Mouse (Mus musculus): ENCODE data around the gene Doc2g.
"Not testable (repeated sequence)": the region's sequence is repeated elsewhere in the genome, so short reads cannot be mapped to it uniquely, and the experiment has no call there.

Doc2g gene

DNA sequence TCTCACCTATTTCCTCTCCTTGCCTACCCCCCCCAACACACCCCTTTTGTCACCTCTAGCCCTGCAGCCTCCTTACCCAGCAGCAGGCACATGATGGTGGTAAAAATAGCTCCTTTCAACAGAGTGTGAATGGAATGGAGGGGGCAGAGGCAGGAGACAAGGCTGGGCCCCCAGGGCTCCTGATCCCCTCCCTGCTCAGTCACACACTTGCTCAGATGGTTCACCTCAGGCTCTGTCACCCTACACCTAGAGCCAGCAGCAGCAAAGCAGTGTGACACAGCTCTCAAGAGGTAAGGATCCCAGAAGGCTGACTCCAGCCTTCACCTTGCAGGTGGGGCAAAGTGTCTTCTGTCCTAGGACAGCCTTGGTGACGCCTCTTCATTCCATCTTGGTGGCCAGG, at the start of gene Doc2g:
Doc2g (plus strand) TSS at position 202 of the 400 bp plus-strand sequence.
- no peak for DNase-seq (ENCODE audit: low spot score in 2 of 2)

DNA sequence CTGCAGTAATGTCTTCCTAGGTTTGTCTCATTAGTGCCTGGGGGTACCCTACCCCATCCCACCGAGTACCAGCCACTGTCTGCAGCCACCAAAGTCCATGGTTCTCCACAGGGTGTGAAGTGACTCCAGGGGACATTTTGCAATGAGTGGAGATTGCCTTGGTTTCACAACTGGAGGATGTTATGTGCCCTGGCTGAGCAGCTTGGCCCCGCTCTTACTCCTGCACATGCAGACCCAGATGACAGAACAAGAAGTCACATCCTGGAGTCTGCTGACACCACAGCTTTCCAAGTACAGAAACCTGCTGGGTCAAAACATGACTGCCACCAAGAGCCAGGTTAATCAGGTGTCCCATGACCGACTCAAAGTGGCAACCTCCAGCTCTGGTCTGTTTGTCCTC, 48.1 kb upstream of the Doc2g start:
- DNase-seq (ENCODE audit: low spot score in 2 of 2) = no peak

DNA sequence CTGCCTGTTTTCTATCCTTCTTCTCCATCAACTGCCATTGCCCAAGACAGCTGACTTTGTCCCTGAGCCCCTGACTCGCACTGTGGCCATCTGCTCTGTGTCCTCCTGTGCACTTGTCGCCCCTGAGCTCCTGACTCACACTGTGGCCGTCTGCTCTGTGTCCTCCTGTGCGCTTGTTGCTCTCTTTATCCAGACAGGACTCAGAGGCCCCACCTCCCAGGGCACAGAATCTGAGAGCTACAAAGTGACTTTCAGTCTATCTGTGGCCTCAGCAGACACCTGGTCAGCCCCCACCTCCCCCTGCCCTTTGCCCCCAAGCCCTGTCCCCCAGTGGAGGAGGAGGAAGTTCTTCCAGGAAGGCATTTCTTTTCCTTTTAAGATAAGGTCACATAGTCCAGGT, 47.3 kb upstream of the Doc2g start:
- no peak for DNase-seq (ENCODE audit: low spot score in 2 of 2)

DNA sequence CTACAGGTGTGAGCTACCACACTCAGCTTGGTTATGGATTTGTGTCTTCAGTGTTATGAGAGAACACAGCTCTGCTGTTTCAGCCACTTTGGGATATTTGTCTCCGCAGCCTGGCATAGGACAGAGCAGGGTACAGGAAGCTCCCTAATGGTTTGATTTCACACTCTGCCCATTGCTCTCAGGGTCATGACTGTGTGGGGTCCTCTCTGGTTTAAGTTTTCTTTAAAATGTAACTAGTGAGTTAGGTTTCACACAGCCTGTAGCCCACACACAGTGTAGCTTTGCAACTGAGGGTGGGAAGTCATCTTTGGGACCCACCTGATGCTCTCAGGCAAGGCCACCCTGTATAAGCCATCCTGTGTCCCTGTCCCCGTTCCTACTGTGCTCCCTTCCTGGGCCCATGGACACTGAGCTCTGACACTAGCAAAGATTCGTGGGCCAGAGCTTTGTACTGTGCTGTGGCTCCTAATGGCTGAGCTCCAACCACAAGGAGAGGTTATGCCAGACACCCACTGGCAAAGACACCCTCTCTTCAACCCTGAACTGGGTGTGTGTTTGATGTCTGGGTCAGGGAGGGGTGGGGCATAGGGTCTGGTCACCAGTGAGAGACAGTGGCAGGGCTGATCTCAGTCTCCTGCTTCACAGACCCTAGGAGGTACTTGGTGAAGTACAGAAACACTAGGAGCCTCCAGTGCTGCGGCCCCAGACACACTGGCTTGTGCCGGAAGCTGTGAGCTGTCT, 45.6 kb upstream of the Doc2g start:
- DNase-seq (ENCODE audit: low spot score in 2 of 2) = not testable (repeated sequence)

DNA sequence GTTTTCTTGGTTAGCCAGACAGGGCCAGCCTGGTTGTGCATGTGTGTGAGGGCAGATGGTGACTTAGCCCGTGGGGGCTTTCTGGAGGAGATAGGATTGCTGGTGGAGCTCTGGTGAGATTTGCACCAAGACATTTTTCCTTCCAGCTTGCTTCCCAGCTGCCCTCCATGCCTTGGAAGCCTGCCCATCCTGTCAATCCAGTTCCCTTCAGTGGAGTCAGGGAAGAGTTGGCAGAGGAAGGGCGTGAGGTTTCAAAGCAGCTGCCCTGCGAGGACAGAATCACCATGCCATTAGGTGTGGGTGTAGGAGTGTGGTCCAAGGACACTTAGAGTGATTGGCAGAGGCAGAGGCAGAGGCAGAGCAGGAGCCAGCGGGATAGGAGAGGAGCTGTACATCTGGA, 44.6 kb upstream of the Doc2g start, which contains the start of gene Aldh3b3:
Aldh3b3 (plus strand) TSS at position 176 of the 400 bp plus-strand sequence.
- DNase-seq (ENCODE audit: low spot score in 2 of 2) = peak in 1 of 2 experiments; percentile 45

DNA sequence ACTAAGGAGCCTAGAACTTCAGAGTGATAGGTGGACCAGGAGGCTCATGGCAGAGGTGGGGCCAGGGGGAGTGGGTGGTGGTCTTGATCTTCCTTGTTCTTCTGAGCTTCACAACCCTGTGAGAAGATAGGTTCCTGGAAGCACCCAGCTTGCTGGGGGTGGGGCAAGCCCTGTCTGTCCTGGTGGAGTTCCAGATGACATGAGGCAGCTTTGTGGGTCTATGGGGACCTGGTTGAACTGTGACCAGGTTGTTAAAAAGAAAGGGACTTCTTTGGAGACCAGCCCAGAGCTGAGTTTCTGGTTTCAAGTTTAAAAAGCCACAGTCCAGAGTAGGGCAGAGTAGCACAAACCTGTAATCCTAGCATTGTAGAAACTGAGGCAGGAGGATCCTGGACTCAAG, 44.1 kb upstream of the Doc2g start:
- DNase-seq (ENCODE audit: low spot score in 2 of 2) = no peak

DNA sequence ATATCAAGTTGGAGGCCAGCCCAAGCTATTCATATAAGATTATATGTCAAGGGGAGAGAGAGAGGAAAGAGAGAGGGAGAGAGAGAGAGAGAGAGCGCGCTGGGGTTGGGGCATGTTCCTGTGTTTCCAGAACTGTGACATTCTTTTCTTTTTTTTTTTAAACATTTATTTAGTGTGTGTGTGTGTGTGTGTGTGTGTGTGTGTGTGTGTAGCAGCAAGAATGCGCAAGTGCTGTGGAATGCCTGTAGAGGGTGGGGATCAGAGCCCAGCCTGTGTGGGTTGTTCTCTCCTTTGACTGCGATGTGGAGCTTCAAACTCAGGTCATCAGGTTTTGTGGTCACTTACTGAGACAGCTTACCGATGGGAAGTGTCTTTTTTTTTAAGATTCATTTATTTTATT, 42.9 kb upstream of the Doc2g start:
- no peak for DNase-seq (ENCODE audit: low spot score in 2 of 2)

DNA sequence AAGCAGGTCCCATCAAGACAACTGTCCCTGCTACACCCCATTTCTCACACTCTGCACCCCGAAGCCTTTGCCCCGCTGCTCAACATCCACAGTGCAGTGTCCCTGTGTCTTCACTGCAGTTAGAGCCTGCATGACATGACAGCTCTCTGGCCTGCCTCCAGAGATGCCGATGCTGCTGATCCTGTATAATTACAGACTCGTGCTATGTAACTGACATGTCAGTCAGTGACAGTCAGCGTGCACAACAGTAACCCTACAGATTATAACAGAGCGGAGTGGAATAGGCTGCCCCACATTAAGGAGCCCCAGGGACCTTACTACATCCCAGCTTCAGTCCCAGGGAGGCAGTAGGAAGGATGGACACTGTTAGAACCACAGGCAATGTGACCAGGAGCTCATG, 41.3 kb upstream of the Doc2g start:
- DNase-seq (ENCODE audit: low spot score in 2 of 2) = not testable (repeated sequence)

DNA sequence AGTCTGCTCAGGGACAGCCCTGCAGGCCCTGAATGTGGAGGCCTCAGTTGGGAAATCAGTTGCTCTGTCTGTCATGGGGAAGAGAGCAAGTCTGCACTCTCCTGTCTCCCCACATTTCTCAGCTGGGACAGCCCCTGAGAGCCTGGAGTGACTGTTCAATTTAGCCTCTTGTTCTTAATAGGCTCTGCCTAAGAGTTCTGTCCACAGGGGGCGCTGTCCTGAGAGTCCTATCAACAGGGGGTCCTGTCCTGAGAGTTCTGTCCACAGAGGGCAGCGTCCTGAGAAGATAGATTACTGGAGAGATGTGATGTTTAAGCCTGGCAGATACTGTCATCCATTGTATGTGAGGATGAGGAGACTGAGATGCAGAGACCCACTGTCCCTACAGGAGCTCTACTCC, 40.6 kb upstream of the Doc2g start:
- DNase-seq (ENCODE audit: low spot score in 2 of 2) = no peak

DNA sequence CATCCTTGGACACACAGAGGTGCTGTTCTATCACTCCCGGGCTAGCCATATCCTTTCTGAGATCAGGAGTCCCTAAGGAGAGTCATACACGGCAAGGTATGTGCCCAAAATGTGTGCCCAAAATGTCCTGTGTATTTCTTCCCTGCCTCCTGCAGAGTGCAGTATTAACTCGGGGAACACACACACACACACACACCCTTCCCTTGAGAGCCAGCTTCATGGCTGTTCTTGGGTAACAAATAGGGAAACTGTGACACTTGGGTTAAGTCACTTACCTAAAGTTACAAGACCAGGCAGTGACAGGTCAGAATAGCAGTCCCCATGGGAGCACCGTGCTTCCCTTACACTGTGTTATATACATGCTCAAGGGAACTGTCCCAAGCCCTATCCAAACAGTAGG, 39.1 kb upstream of the Doc2g start:
- no peak for DNase-seq (ENCODE audit: low spot score in 2 of 2)

DNA sequence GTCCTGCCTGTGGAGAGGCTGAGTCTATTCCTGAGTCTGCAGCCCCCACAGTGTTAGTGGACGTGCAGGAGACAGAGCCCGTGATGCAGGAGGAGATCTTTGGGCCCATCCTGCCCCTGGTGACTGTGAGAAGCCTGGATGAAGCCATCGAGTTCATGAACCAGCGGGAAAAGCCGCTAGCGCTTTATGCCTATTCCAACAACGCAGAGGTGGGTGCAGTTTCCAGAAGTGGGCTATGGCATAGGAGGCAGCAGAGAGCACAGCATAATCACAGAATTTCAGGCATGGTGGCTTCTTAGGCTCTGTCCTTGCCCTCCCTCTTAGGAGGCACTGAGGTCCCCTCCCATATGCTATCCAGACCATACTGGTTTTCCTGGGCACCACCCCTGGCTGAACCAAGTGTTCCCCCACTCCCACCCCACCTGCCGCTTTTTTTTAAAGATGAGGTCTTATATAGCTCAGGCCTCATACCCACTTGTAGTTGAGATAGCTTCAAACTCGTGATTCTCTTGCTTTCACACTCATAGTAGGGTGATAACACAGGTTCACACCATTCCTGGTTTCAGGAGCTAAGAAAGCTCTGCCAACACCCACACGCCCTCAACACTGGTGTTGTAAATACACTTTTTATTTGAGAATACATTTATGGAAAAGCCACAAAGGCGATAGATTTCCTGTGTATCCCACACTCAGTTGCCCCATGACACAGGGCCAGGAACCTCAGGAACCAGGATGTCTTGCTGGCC, 36.6 kb upstream of the Doc2g start:
- DNase-seq (ENCODE audit: low spot score in 2 of 2) = no peak

DNA sequence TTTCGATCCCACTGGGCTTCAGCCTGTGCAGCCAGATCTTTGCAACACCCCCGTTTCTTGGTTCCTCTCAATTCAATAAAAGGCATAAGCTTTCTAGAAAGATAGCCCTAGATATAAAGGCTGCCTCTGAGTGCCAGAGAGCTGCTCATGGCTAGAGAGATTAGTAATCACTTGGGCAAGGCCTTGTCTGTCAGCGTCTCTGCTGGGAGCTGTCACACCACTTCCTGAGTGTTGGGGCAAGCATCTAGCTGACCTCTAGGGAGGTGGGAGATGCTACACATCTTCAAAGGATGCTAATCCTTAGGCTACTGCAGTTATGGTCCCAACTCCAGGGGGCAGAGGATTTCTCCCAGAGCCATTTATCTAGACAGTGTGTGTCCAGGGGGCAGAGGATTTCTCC, 35.9 kb upstream of the Doc2g start:
- no peak for DNase-seq (ENCODE audit: low spot score in 2 of 2)

DNA sequence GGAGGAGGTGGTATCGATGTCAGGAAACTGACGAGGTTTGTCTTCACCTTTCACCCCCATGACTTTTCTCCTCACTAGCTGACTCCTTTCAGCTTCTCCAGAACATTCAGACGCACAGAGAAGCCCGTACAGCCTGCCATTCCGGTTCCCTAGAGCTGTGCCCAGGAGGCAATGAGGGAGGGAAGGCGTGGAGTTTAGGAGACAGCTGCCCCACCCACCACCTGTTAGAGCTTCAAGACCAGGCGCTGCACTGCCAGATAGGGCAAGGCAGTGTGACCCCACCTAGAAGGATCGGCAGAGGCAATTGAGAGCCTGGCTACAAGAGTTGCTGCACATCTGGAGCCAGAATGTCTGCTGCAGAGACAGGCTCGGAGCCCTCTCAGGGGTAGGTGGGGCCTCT, 30.9 kb upstream of the Doc2g start, which contains the start of gene Aldh3b2:
Aldh3b2 (plus strand) TSS at position 100 of the 400 bp plus-strand sequence.
- no peak for DNase-seq (ENCODE audit: low spot score in 2 of 2)

DNA sequence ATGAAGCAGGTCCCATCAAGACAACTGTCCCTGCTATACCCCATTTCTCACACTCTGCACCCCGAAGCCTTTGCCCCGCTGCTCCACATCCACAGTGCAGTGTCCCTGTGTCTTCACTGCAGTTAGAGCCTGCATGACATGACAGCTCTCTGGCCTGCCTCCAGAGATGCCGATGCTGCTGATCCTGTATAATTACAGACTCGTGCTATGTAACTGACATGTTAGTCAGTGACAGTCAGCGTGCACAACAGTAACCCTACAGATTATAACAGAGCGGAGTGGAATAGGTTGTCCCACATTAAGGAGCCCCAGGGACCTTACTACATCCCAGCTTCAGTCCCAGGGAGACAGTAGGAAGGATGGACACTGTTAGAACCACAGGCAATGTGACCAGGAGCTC, 28.5 kb upstream of the Doc2g start:
- not testable (repeated sequence) for DNase-seq (ENCODE audit: low spot score in 2 of 2)

DNA sequence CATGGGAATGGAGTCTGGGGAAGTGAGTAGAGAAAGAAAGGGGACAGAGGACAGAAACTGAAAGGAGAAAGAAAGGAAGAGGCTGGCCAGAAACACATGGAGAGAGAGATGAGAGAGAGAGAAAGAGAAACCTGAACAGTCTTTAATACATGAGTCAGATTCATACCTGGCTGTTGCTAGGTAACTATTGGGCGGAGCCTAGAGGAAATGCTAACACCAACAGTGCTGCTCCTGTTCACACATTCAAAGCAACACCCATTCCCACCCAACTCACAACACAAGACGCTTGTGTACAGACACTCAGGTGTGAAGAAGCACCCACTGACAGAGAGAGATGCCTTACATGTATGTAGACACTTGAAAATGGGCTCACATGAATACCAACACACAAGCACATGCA, 27.2 kb upstream of the Doc2g start:
- no peak for DNase-seq (ENCODE audit: low spot score in 2 of 2)

DNA sequence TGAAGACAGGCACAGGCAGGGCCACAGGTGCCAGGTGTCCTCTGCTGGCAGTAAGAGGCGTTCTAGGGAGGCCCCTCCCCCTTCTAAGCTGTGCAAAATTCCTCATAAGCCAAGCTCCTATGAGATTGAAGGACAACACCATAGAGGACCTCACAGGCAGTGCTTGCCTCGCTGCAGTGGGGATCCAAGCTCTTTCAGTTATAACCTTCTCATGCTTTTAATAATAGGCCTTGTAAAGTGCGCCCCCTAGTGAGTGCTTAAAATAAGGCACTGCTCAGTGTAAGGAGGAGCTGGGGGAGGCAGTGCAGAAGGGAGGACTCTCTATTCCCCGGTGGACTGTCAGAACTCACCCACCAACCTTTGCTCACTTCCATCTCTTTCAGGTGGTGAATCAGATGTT, 22.8 kb upstream of the Doc2g start:
- peak in 1 of 2 experiments; percentile 75 for DNase-seq (ENCODE audit: low spot score in 2 of 2)

DNA sequence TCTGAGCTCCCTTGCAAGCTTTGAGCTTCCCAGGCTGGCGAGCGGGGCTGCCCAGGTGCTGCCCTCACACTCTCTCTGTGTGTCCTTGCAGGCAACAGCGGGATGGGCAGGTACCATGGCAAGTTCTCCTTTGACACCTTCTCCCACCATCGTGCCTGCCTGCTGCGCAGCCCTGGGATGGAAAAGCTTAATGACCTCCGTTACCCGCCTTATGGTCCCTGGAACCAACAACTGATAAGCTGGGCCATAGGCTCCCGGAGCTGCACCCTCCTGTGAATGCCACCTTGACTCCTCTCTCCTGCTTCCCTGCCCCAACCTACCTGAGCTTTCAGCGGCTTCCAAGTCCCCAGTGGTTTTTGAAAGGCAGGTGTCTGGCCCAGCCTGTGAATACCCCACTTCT, 22.2 kb upstream of the Doc2g start:
- DNase-seq (ENCODE audit: low spot score in 2 of 2) = no peak

DNA sequence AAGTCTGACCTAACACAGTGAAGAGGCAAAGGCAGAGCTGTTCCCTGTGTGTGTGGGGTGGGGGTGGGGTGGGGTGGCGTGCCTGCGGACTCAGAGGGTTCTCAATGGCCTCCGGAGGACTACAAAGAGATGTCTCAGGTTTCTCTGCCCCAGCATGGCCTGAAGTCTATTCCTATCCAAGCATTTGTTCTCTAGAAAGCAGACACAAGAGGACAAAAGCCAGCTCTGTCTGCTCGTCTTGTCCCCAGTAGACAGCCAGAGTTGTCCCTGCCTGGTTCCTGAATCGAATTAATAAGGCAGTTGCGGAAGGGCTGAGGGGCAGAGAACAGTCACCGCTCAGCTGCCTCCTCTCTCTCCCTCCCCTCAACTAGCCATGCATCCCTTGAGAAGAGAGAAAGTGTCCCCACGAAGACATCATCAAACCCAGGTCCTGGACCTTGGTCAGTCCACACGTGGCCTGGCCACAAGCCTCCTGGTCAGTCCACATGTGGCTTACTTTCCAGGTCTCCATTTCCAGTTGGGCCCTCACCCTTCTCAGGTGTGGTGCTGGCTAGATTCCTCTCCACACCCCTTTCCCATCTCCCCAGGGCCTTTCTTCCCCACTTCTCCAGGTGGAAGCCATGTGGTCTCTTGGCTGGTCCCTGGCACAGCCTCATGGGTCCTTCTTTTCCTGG, 19.4 kb upstream of the Doc2g start:
- DNase-seq (ENCODE audit: low spot score in 2 of 2) = no peak

DNA sequence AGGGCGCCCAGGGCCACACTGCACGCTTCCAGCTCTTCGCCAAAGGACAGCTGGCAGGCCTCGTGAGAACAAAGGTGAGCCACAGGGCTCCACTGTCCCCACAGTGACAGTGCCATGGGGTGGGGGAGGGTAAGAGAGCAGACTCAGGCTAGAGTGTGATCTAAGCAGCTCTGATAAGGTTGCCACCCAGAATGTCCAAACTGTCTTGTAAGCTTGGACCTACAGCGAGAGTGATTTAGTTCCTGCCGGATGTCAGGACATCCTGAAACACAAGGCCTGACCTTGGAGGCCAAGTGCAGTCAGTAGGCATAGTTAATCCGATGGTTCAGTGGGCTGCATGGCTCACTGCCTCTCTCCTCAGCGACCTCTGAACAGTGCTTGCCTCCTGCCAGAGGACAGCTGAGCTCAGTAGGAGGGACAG, 17.8 kb upstream of the Doc2g start:
- no peak for DNase-seq (ENCODE audit: low spot score in 2 of 2)

DNA sequence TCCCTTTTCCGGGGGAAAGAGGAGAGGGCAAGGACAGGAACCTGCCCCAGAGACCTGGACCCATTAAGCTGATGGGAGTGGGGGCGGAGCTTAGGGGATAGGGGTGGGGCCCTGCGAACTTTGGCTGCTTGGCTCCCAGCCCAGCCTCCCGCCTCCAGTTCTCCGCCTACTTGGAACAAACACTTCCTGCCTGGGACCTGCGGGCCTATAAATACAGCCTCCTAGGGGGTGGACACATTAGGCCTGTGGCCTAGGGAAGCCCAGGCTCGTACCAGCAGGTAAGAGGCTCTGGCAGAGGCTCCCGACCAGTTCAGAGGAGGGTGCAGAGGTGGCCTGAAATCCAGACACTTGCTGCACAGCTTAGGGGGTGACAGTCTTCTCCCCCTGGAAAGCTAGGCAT, 16.8 kb upstream of the Doc2g start, which contains the start of gene Acy3:
Acy3 (plus strand) TSS at position 237 of the 400 bp plus-strand sequence.
- DNase-seq (ENCODE audit: low spot score in 2 of 2) = peak in 1 of 2 experiments; percentile 32

DNA sequence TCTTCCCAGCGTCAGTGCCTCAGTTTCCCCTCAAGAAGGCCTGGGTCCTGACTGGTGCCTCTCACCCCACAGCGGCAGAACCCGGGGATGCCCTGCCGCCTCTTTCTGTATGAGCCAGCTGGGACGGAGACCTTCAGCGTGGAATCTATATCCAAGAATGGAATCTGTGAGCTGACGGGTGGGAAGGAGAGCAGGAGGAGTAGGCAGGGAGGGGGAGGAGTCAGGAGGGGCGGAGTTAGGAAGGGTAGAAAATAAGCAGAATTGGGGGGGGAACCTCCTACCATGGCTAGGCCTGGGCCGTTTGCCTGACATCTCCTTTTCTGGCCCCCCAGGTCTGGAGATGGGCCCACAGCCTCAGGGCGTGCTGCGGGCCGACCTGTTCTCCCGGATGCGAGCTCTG, 15.0 kb upstream of the Doc2g start:
- DNase-seq (ENCODE audit: low spot score in 2 of 2) = no peak

DNA sequence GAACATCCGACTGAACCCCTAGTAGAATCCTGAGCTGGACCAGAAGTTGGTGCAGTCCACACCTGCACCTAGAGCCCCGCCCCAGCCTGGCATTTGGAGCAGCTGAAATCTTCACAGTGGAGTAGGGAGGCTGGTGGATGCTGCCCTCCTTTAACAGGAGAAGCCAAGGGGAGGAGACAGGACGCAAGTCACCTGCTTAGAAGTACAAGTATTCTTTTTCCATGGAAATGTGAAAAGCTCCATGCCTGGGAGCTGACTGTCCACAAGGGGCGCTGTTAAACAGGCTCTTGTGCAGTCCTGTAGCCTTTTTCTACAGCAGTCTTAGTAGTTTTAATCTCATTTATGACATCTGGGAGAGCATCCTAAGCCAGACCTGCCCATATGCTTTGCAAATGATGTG, 14.4 kb upstream of the Doc2g start:
- DNase-seq (ENCODE audit: low spot score in 2 of 2) = no peak
